Mouse (Mus musculus) inflammation-experienced regulatory T-cells, adult 16 weeks (primary cell): ENCODE measurements around the gene Palm3. TPM values are rescaled to one million over a fixed set of nuclear protein-coding genes. Genes with fewer than 3 reads are reported as not detected.

ENCODE experiments used
- polyA plus RNA-seq: library from polyadenylated mRNA; unstranded; fragments of 100-300 nt; shearing (Covaris generic); gene quantifications from one replicate; pipeline ENCODE4 v1.2.1, GENCODE M21; 2017

Gene Palm3
- polyA plus RNA-seq = 4.5 TPM

DNA sequence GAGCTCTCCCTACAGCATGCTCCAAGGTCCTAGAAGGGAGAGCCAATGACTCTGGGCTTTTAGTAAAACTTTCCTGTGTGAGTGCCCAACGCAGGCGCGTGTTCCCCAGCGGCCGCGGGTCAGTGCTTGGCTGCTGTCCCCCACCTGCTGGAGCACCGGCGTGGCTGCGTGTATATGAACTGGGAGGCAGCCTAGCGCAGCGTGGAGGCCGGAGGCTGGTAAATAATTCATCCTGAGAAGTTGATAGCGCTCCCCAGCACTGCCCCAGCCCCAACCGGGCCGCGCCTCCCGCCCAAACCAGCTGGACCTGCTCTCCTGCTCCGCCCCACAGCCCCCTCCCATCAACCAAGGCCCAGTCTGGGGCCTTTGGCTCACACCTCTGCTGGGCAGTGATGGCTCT is at the start of gene Palm3:
Palm3 (plus strand) TSS at position 376 of the 400 bp plus-strand sequence.

DNA sequence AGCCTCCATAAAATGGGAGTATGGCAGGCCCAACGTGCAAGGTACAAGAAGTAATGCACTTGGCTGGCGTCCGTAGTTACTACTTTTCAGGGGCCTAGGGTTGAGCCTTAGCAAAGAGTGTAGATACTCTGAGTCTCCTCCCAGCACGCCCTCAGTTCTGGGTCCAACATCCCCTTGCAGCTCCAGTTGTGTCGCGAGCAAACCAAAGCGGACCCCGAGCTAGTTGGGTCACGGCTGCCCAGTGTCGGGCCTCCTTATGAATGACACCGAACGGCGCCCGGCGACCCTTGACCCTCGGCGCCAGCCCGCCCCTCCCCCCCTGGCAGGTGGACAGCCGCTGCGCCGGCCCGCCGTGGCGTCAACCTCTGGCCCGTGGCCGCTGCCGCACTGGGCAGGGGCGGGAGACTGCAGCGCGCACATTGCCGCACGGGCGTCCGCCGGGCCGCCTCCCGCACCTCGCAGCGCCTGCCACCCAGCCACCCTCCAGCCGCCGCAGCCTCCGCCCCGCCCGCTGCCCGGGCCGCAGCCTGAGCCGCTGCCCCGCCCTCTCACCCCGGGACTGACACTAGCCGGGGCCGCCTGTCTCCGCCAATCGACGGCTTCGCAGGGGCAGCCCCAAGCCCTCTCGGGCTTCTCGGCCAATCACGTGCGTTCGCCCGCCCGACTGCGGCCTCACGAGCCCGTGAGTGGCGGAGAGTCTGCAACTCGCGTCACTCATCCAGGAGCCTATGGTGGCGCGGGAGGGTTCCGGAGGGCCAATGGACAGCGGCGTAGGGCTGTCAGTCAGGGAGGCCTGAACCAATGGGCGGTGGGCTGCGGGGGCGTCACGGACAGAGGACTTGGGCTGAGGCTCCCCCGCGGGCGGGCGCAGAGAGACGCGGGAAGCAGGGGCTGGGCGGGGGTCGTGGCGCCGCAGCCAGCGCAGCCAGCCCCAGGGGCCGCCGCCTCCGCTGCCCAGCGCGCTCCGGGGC is 48.8 kb upstream of the Palm3 start, which contains the start of gene Prkaca:
Prkaca (plus strand) TSS at position 844 of the 971 bp plus-strand sequence.

DNA sequence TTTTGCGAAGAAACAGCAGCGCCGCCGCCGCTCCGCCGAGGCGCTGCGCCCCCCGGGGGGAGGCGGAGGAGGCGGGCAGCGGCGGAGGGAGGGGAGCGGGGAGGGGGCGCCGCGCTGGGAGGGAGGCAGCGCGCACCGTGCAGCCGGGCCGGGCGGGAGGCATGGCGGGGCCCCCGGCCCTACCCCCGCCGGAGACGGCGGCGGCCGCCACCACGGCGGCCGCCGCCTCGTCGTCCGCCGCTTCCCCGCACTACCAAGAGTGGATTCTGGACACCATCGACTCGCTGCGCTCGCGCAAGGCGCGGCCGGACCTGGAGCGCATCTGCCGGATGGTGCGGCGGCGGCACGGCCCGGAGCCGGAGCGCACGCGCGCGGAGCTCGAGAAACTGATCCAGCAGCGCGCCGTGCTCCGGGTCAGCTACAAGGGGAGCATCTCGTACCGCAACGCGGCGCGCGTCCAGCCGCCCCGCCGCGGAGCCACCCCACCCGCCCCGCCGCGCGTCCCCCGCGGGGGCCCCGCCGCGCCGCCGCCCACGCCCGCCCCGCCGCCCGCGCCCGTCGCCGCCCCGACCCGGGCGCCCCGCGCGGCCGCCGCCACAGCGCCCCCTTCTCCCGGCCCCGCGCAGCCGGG is 23.6 kb upstream of the Palm3 start, which contains the start of gene Samd1:
Samd1 (plus strand) TSS at position 162 of the 631 bp plus-strand sequence.

DNA sequence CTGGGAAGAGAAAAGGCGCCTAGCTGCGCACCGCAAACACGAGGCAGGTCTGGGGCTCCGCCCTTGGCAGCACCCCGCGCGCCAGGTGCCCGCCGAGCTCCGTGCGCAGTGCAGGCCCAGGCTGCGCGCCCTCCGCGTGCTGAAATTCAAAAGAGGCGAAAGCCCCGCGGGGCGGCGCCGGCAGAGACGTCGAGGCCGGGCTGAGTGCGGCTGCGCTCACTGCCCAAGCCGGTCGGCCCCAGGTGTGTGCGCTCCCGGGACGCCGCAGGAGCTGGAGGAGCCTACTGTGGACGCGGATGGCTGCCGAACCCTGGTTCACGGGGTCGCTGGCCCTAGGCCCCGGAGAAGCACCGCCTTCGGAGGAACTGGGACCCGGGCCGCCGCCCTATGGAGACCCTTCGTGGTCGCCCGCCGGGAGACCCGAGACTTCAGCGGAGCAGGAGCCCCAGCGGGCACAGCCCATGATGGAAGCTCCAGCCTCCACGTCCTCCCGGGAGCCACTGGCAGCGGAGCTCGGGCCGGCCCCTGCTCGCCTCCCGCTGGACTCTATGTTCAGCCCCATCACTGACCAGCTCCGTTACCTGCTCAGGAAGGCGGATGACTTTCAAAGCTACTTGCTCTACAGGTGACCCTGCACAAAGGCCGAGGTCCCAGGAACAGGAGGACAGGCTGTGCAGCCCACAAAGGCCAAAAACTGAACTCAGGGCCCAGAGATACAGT is 19.8 kb upstream of the Palm3 start, which contains the start of gene 1700067K01Rik:
1700067K01Rik (plus strand) TSS at position 222 of the 720 bp plus-strand sequence.

DNA sequence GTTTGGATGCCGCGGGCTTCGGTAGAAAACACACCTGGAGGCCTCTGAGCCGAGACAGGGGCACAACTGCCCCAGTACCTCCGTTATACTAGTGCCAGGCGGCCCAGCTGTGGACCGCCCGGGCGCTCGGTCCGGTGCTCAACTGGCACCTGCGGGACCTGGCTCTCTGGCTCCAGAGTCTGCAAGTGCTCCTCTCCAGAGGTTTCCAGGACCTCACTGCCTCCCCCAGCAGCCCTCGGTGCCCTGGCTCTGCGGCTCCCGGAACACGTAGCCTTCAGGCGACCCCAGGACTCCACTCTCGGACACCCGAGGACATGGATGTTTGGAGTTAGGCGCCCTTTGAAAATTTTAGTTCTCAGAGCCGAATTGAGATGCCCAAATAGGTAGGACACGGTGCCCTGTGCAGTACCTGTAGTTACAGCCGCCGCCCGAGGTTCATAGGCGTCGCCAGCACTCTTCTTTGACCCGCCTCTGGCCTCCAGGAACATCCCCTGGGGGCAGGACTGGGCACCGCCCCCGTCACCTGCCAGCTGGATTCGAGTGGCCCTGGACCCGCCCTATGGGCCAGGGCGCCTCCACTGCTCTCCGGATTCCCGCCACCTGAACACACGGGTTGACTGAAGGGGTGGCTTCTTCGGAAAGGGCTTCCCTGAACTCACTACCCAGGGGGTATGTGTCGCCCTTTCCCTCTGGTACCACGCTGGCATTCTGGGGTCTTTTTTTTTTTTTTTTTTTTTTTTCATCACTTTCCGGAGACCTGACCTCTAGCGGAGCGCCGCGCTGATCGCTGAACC is 9.4 kb upstream of the Palm3 start, which contains the start of gene 2210011C24Rik:
2210011C24Rik (minus strand) TSS at position 467 of the 794 bp plus-strand sequence.

DNA sequence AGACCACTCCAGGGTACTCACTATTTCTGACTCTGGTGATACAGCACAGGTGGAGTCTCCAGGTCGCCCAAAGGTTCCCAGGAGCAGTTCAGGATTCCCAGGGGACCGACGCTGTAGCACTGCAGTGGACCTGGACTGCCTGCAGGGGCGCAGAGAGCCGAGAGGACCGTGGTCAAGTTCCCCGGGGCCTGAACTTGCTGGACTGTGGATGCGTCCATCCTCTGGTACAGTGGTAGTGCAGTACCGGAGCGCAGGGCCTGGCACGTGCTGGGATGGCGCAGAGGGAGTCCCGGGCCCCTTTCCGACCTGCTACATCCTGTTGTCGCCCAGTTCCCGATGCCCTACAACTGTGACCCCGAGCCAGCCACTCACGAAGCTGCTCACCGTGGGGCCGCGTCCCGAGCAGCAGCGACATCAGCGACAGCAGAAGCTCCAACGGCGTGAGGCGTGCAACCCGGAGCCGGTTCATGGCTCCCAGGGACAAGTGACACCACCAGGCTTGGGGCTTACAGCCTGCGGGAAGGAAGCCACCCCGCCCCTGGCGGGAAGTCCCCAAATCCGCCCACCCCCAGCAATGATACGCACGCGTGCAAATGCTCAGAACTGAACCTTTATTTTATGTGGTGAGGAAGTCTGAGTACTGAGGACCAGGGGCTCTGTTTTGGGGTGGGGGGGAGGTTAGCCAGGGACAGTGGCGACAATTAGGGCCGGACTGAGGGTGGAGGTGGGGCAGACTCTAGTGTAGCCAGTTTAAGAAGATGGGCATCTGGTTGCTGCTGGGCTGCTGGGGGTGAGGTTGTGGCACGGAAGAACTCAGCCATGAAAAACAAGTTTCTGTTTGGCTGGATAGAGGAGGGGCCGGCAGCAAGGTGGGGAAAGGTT is 21.0 kb downstream of the Palm3 start, which contains the start of gene Il27ra:
Il27ra (minus strand) TSS at position 524 of the 882 bp plus-strand sequence.

DNA sequence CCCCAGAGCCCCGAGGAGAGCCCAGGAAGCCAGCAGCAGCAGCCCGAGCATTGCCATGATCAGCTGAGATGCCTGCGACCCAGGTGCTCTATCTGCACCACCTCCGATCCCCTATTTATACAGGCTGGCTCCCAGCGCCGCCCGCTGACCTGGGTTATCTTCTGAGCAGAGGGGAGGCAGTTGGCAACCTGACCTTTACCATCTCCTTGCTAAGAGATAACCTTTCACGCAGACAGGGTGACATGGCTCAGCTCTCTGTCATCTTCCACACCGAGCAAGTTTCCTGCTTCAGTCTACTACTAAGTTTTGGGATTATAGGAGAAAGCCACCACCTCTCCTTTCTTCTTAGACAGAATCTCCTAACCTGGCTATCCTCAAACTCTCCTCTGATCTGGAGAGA is 23.6 kb downstream of the Palm3 start, which contains the start of gene Rln3:
Rln3 (minus strand) TSS at position 101 of the 400 bp plus-strand sequence.

DNA sequence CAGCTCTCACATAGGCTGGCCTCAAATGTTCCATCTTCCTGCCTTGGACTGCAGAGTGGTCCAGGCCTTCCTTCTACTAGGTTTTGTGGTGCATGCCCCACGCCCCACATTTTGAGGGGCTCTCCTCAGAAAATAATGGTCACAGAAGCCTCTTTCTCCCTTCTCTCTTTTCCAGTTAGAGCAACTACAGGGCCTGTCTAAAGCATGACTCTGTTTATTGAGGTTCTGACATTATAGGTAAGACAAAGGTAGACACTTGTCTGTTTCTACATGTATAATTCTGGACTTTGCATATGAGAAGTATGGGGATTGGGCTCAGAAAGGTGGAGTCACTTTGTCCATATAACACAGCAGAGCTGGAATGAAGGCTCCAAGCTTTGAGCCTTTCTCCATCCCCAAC is 43.8 kb downstream of the Palm3 start, which contains the start of gene Gm10643:
Gm10643 (minus strand) TSS at position 101 of the 400 bp plus-strand sequence.

DNA sequence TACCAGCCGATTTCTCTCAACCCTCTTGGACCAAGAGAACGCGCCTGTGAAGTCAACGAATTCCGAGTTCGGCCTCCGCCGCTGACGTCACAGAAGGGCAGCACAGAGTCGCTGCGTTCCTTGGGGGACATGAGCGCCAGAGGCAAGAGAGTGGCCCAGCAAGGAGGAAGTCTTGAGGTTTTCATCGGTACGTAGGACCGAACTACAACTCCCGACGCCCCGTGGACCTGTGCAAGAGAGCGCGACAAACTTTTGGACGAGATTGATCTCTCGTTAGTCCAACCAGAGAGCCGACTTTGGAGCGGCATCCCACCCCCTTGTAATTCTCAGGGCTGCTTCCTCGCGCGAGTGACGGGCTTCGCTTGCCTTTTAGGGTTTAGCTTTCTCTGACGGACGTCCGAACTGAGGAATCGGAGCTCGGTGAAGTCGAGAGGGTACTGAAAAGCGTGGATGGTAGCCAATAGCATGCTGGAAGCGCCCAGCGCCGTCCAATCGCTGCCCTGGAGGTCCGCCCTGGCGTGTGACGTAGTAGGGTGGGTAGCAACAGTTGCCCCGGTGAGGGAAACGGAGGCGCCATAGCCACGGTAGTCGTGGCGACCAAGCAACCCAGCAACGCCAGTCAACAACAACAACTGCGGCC is 45.1 kb downstream of the Palm3 start, which contains the start of gene Rfx1:
Rfx1 (plus strand) TSS at position 544 of the 640 bp plus-strand sequence.

Other genes starting within 250 kb of the Palm3 start
- gene Adgrl1, start 121.4 kb upstream of the Palm3 start, polyA plus RNA-seq = 3.2 TPM
- gene Gm10644, start 66.3 kb upstream of the Palm3 start, polyA plus RNA-seq = 0.94 TPM
- 26.9 TPM for gene Asf1b, start 66.0 kb upstream of the Palm3 start, polyA plus RNA-seq
- gene Prkaca, start 48.5 kb upstream of the Palm3 start, polyA plus RNA-seq = 2.1 TPM
- gene Samd1, start 23.8 kb upstream of the Palm3 start, polyA plus RNA-seq = 1.5 TPM
- 1.2 TPM for gene 1700067K01Rik, start 20.0 kb upstream of the Palm3 start, polyA plus RNA-seq
- 1.0 TPM for gene 2210011C24Rik, start 9.3 kb upstream of the Palm3 start, polyA plus RNA-seq
- 435 TPM for gene Il27ra, start 21.1 kb downstream of the Palm3 start, polyA plus RNA-seq
- 136 TPM for gene Rln3, start 23.5 kb downstream of the Palm3 start, polyA plus RNA-seq
- gene Gm10643, start 43.7 kb downstream of the Palm3 start, polyA plus RNA-seq = 0.98 TPM
- gene Rfx1, start 45.4 kb downstream of the Palm3 start, polyA plus RNA-seq = 45.8 TPM
- gene Dcaf15, start 83.3 kb downstream of the Palm3 start, polyA plus RNA-seq = 28.9 TPM
- 24.7 TPM for gene Podnl1, start 104.5 kb downstream of the Palm3 start, polyA plus RNA-seq
- 63.0 TPM for gene Cc2d1a, start 126.5 kb downstream of the Palm3 start, polyA plus RNA-seq
- gene 4930432K21Rik, start 126.6 kb downstream of the Palm3 start, polyA plus RNA-seq = 2.4 TPM
- not detected for gene Nanos3, start 163.7 kb downstream of the Palm3 start, polyA plus RNA-seq
- gene Zswim4, start 215.6 kb downstream of the Palm3 start, polyA plus RNA-seq = 7.1 TPM
- 255 TPM for gene D8Ertd738e, start 228.2 kb downstream of the Palm3 start, polyA plus RNA-seq
- gene Mri1, start 235.9 kb downstream of the Palm3 start, polyA plus RNA-seq = 30.3 TPM
- gene Ccdc130, start 248.9 kb downstream of the Palm3 start, polyA plus RNA-seq = 43.7 TPM